Mouse (Mus musculus) brain, embryonic 18.5 days (tissue): Measurements from ENCODE around the gene Dhx37.

Experiments used
- DNase-seq: peaks from one replicate; pipeline ENCODE4 v3.0.0-alpha.2; 2012; ENCODE audit warnings: low read depth, low spot score

Gene Dhx37

DNA sequence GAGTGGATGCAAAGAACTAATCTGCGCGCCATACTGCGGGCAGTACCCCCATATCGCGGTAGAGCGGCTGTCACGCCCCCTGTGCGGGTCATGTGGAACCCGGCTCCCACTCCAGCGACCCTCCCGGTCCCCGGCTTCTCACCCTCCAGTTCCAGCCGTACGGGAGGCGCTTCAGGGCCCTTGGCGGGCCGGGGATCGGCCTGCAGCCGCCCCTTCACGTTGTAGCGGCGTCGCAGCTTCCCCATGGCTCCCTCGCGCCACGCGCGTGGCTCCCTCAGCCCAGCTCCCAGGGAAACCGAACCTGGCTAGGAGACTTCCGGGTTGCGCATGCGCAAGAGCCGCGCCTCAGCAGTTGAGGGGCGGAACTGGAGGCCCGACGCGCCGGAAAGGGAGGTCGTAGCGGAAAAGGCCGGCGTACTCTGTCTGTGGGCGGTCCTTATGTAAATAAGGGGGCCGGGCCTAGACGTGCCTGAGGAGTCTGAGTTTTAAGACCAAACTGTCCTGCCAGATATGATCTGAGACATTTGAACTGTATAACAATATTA lies at the start of gene Dhx37:
TSS of gene Dhx37 (minus strand) at position 329 of the 545 bp plus-strand sequence.
- DNase-seq = peak; percentile 89

DNA sequence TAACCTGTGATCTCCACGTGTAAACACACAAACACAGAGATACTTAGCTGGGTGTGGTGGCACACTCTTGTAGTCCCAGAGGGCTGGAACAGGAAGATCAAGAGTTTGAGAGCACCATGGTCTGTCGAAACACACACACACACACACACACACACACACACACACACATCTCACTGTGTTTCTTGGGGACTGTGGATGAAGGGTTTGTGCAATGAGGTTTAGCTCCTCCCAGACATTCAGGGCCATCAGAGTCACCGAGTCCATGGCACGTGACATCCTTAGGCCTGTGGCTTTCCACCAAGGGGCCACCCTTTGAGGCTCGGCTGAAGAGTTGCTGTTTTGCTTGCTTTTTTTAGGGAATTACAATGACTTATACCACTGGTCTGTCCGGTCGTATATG lies 48.6 kb upstream of the Dhx37 start:
- DNase-seq = no peak

DNA sequence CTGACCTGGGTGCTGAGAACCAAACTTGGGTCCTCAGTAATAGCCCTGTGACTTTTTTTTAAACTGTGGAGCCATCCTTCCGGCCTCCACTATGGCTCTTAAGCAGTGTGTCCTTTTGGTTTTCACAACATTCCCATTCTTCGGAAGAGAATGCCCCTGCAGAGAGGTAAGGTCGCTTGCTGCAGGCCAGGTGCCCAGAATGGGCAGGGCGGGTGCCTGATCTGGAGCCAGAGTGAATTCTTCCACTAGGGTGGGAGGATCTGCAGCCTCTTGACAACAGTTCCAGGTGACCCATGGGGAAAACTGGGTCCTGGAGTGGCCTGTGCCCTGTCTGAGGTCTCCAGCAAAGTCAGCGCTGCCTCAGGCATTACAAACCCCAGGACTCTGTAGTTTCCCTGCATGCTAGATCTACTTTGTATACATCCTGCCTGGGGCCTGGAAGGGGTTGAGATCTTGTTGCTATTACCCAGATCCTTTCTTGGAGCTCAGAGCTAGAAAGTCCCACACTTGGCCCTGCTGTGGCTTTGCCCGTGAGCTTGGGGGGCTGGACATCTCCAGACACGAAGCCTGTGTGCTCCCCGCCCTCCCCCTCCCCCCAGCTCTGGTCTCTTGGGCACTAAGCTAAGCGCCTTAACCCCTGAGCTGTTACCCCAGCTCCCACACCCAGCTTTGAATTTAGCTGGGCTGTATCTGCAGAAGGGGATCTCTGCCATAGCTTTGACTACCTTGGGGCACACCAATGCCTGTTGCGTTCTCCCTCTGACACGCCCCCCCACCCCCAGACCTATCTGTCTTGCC lies 46.7 kb upstream of the Dhx37 start:
- no peak for DNase-seq

DNA sequence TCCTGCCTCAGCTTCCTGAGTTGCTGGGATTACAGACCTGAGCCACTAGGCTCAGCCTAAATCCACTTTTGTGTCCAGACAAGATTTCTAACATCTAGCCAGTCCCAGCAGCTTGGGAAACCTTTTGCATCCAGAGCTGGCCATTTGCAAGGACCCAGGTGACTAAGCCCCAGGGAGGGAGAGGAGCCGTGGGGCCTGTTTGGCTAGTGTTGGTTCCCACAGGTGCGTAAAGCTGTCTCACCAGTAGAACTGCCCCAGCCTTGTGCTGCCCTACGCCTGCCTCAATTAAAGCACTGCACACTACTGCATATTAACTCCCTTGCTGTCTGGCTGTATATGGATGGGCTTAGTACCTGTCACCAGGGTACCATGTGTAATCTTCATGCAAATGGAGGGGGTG lies 45.5 kb upstream of the Dhx37 start:
- DNase-seq = no peak

DNA sequence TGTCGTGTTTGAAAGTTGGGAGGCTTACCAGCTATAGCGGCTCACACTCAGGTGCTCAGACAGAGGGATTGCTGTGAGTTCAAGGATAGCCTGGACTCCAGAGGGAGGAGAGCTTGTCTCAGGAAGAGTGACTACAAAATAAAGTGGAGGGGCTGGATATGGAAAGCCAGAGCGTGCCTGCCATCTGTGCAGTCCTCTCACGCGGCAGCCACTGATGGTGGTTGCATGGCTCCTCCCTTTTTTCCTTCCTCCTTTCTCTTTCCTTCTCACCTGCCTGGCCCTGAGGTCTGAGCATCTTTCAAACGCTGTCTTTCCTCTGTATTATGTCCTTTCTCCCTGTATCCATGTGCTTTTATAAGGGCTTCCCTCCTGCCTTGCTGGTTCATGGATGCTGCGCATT lies 44.1 kb upstream of the Dhx37 start:
- DNase-seq = no peak

DNA sequence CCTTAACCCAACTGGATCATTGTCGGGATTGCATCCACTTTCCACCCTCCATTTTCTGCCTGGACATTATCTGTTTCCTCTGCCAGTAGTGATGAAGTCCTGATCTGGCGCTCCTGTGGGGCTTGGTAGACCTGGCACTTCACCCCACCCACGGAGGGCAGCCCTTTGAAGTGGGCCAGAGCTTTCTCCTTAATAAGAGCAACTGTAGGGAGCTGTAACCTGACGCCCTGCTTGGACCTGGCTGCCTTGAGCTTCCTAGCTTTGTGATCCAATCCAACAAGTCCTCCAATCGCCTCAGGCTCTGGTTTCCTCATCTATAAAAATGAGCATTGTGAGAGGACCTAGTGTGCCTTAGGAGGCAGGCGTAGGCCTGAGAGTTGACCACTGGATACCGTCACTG lies 43.6 kb upstream of the Dhx37 start:
- no peak for DNase-seq

DNA sequence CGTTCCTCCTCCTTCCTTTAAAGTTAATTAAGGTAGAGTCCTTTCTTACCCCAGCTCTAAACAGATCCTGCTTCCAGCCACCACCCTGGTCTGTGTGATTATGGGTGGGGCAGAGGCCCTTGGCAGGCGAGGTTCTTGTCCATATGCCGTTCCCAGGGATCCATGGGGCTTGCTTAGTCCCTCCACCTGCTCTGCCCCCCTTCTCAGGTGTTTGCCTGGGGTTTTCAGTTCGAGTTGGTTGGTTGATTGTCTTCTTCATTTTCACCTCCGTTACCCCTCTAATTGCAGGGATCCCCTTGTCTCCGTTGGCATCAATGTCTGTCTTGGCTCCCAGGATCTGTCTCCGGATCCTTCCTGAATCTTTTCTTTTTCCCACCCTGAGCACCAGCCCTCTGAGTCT lies 42.9 kb upstream of the Dhx37 start:
- DNase-seq = no peak

DNA sequence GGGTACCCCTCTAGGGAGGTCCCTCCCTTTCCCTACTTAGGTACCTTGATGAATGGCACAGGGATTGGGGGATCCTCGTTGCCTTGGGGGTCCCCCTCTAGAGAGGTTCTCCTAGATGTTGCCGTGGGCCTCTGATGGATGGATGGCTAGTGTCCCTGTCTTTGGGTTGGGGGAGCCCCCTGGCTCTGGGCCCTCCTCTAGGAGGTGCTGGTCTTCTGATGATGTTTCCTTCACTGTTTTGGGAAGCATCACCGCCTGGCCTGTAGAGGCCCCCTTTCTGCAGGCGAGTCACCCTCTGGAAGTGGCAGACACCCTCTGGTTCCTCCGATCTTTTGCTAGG lies 42.3 kb upstream of the Dhx37 start:
- no peak for DNase-seq

DNA sequence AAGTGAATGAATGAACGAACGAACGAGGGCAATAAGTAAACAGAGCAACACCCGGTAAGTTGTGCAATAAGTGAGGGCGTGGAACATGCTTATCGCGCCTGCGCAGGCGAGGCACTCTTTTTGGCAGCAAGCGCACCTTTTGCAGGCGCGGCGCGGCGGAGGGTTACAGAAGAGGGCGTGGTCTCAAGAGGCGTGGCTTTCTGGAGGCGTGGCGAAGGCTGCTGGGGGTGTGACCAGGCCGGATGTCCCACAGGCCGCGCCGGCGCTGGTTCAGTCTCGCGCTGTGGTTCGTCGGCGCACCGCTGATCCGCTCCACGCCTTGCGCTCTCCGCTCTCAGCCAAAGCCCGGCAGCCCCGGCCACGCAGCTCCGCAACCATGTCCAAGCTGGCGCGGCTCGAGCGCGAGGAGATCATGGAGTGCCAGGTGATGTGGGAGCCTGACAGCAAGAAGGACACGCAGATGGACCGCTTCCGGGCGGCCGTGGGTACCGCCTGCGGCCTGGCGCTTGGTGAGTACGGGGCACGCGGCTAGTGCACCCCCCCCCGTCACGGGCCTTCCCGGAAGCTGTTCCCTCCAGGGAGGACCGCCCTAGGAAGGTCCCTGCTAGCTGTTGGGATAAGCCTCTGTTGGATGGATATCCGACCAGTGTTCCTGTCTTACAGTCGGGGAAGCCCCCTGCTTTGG lies 41.8 kb upstream of the Dhx37 start, which contains the start of gene Aacs:
TSS of gene Aacs (plus strand) at position 214 of the 685 bp plus-strand sequence.
- peak; percentile 91 for DNase-seq

DNA sequence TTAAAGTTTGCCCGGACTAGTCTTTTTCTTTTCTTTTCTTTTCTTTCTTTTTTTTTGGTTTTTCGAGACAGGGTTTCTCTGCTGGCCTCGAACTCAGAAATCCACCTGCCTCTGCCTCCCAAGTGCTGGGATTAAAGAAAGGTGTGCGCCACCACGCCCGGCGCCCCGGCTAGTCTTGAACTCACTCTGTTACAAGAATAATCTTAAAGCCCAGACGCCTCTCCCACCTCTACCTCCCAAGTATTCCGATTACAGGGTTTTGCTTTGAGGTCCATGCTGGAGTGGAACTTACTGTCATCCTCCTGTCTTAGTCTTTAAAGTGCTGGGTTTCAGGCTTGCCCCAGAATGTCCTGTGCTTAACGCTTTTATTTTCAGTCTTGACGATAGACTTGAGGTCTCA lies 41.1 kb upstream of the Dhx37 start:
- no peak for DNase-seq

DNA sequence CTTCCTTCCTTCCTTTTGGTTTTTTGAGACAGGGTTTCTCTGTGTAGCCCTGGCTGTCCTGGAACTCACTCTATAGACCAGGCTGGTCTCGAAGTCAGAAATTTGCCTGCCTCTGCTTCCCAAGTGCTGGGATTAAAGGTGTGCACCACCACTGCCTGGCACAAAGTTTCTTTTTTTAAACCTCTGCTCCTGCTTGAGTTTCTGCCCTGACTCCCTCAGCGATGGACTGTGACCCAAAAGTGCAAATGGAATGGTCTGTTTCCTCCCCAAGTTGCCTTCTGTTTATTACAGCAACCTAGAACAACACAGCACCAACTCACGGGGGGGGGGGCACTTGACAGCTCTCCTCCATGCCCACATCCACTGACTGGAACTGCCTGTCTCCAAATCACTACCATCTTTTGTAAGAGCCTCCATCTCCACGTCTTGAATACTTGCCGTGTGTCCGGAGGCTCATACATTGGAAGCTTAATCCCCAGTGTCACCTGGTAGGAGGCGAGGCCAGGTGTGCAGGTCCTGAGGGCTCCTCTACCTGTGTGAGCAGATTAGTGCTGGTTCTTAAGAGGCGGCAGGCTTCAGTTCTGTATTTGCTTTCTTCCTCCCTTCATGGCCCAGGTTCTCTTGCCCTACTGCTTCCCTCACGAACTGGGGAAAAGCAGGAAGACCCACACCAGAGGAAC lies 39.0 kb upstream of the Dhx37 start:
- no peak for DNase-seq

DNA sequence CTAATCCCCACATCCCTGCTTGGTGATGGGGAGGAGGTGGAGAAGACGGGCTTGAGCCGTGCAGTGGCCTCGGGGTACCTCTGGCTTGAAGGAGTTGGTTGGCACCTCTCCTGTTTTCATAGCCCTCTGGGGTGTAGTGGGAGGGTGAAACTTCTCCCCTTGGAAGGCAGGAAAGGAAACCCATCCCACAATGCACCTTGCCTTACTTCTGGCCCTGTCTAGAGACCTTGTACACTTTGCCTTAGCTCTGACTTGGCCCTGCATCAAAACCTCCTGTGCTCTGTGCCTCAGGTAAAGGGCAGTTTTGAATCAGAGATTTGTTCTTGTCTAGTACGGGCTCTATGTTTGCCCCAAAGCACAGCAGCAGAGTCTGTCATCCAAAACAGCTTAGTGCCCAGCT lies 36.8 kb upstream of the Dhx37 start:
- DNase-seq = no peak

DNA sequence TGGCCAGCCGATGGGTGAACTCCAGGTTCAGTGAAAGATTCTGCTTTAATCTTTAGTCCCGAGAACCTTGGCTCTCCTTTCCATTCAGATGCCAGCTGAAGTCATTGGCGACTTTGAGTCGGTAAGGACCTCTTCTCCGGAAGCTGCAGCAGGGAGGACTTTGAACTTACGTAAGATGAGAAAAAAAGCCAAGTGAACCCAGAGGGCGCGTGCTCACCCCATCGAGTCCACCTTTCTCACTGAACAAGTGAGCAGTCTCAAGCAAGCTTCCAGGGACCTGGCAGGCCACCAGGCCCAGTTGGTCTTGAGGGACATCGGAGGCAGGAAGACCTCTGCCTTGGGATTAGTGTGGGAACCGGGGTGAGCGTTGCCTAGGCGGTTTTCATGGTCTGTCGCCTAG lies 33.3 kb upstream of the Dhx37 start:
- DNase-seq = no peak

DNA sequence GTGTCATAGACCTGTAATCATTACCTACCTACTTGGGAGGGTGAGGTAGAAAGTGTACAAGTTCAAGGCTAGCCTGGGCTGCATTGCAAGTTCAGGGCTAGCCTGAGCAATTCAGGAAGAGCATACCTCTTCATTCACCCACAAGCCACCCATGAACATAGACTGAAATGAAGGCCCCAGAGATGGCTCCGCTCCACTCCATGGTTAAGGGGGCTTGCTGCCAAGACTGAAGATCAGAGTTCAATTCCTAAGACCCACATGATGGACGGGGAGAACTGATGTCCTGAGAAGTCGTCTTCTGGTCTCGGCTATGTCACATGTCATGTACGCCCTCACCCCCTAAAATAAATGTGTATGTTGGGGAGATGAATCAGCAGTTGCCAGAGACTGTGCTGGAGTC lies 32.6 kb upstream of the Dhx37 start:
- no peak for DNase-seq

DNA sequence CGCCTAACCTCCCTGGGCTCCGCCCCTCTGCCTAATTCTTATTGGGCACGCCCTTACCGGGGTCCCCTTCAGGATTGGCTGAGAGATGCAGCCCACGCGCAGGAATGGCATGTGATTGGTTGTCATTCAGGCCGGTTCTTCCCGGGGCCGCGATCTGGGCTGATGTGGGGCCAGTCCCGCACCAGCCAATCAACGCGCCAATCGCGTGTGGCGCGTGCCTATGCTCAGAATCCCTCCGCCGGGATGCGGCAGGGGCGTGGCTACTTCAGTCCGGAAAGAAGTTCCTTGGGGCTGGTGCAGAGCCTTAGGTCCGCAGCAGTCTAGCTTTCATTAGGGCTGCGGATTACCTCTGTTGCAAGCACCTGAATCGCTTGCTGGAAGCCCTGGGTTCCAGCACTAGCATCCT lies 31.8 kb upstream of the Dhx37 start:
- peak; percentile 94 for DNase-seq

DNA sequence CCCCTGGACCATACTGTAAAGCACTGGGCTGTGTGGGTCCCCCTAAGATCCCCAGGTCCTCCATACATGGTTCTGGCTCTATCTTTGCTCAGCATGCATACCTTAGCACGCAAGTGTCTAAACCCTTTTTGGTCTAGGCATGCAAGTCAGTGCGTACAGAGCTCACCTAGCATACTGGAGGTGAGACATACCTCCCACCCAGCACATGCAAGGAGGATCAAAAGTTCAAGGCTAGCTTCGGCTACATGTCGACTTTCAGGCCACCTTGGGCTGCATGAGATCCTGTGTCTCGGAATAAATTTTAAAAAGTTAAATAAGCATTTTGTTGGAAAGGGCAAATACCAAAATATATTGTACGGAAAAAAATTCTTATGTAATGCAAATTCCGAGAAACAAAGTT lies 31.3 kb upstream of the Dhx37 start:
- DNase-seq = no peak

DNA sequence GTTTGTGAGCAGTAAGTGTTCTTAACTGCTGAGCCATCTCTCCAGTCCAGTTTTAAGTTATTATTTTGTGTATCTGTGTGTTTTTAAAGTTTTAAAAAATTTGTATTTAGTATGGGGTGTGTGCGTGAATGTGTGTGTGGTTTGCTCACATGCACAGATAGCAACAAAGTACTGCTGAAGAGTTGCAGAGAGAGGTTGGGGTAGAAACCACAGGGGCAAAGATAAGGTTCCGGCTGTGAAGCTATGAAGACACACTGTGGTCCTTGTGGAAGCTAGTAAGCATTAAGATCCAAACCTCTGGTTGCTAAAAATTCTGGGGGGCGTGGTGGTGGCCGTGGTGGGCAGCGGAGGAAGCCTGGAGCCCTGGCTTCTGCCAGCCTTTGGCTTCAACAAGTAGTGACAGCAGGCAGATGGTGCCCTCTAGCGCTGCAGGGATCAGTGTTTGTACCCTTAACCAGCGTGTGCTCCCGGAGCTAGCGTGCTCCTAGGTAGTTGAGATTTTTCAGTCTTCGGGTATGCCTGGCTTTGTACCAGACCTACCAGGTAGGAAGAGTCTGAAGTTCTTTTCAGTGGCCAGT lies 28.0 kb upstream of the Dhx37 start:
- DNase-seq = no peak

DNA sequence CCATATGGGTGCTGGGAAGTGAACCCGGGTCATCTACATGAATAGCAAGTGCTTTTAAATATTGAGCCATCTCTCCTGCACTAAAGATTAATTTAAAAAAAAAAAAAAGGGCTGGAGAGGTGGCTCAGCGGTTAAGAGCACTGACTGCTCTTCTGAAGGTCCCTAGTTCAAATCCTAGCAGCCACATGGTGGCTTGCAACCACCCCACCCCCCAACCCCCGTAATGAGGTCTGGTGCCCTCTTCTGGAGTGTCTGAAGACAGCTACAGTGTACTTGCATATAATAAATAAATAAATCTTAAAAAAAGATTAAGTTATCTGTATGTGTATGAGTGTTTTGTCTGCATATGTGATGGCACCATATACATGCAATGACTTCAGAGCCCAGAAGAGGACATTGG lies 26.7 kb upstream of the Dhx37 start:
- no peak for DNase-seq

DNA sequence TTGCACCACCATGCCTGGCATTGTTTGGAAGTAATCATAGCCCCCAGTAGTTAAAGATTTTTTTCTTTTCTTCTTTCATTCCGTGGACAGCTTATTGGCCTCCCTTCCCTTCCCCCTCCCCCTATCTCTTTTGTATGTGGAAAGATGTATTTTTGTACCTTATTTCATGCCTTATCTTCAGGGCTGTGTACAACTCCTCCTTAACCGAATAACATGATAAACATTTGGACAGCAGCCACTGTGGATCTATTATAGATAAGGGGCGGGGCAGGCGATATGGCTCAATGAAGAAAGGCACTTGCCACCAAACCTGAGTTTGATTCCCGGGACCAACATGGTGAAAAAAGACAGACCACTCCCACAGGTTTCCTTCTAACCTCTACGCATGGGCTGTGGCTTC lies 23.6 kb upstream of the Dhx37 start:
- DNase-seq = no peak

DNA sequence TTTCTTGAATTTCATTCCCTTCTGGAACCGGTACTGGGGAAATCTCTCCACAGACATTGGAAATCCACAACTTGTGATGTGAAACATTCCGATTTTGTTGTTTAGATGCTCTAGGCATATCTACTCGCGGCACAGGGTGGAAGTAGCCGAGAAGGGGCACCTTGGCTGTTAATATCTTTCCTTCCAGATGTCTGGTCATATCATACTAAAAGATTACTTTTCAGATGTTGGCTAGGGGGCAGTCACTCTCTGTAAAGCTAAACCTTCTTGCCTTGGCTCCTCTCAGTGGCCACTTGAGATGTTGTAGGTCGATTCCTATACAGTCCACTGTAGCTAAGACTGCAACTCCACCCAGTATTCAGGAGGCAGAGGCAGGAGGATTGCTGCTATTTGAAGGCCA lies 22.2 kb upstream of the Dhx37 start:
- DNase-seq = no peak

DNA sequence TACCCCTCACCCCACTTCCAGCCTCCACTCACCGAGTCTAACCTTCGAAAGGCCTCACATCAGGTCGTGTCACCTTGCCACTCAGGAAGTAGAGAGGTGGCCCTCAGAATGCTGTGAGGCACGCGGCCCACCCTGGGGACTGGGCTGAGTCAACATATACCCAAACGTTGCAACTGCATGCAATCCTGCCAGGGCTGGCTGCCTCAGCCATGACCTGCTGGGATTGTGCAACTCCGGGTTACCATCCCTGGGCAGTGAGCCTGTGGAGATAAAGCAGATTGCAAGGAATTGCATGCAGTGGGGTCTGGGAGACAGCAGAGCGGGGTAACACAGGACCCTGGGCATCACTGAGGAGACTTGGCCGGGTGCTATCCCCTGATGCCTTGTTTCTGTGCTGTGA lies 18.7 kb upstream of the Dhx37 start:
- no peak for DNase-seq

DNA sequence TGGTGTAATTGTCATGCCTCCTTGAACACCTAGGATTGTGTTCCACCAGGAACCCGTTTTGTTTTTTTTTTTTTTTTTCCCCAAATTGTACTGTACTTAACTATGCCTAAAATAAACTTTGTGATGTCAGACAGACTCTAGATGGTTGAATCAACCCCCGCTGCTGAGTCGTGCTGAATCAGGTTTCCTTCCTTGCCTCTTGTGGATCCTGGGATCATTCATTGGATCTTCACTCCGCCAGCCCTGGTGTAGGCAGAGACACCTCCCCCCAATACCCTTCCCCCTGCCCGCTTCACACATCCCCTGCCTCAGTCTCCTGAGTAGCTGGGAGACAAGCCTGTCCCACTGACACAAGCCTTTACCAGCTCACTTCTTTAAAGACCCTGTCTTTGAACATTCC lies 15.4 kb upstream of the Dhx37 start:
- no peak for DNase-seq
